Mouse (Mus musculus) testis, adult 2 months (tissue): Measurements from ENCODE around the gene Kcnk6. TPM values are rescaled to one million over a fixed set of nuclear protein-coding genes. Genes with fewer than 3 reads are reported as not detected.
"Not testable (repeated sequence)": the region's sequence is repeated elsewhere in the genome, so short reads cannot be mapped to it uniquely, and the experiment has no call there.

Experiments
- H3K27ac ChIP-seq: fragments of 200-500 bp; 2 replicates; pipeline ENCODE4 v1.5.1; 2012; ENCODE audit warnings: low read depth, low read length; ENCODE audit not compliant: control insufficient read depth, insufficient read depth
- H3K27me3 ChIP-seq: fragments of 200-500 bp; 2 replicates; pipeline ENCODE4 v1.6.1; 2012; ENCODE audit warnings: mild to moderate bottlenecking, low read length, moderate library complexity; ENCODE audit not compliant: control insufficient read depth, insufficient read depth
- H3K36me3 ChIP-seq: fragments of 200-500 bp; 2 replicates; pipeline ENCODE4 v1.6.1; 2012; ENCODE audit warnings: mild to moderate bottlenecking, low read length; ENCODE audit not compliant: control insufficient read depth, insufficient read depth
- H3K4me1 ChIP-seq: fragments of 200-500 bp; 2 replicates; pipeline ENCODE4 v1.6.1; 2012; ENCODE audit warnings: low read length; ENCODE audit not compliant: control insufficient read depth, insufficient read depth
- H3K4me3 ChIP-seq: fragments of 200-500 bp; 2 replicates; pipeline ENCODE4 v1.5.1; 2012; ENCODE audit warnings: low read depth, mild to moderate bottlenecking, low read length, moderate library complexity, mixed read lengths; ENCODE audit not compliant: control insufficient read depth
- CTCF ChIP-seq: fragments of 200-500 bp; IDR thresholded peaks from 2 replicates; pipeline ENCODE4 v1.5.1; 2012; ENCODE audit warnings: low read depth, mild to moderate bottlenecking, inconsistent platforms, low read length, moderate library complexity; ENCODE audit not compliant: control insufficient read depth, insufficient read depth, insufficient replicate concordance
- POLR2A ChIP-seq: fragments of 200-500 bp; IDR thresholded peaks from 2 replicates; pipeline ENCODE4 v1.6.1; 2012; ENCODE audit warnings: low read depth, mild to moderate bottlenecking, inconsistent platforms, low read length, moderate library complexity; ENCODE audit not compliant: control insufficient read depth
- polyA plus RNA-seq: library from polyadenylated mRNA; depleted of rRNA; stranded (reverse); fragments of >200 nt; gene quantifications from 2 replicates; pipeline ENCODE4 v1.2.3, GENCODE M21; 2012

Kcnk6 gene
- polyA plus RNA-seq, 1 experiment, result 5.8 TPM

DNA sequence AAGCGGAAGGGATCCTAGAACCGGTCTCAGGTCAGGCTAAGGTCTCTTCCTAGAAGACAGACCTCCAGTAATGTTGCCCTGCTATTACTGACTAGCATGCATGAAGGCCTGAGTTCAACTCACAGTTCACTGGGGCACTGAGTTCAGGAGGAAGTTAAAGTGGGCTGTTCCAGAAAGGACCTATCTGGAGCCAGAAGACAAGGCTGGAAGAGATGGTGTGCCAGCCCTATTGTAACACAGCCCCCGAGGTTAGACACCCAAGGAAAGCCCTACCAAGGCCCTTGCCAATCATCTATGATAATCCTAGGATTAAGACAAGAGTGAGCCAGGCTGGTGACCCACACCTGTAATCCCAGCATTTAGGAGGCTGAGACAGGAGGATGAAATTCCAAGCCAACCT lies 798 bp downstream of the Kcnk6 start:
- no peak for TF ChIP-seq CTCF
- TF ChIP-seq POLR2A, result no peak
- H3K27me3 ChIP-seq, result no peaks in the 10 kb centered on the region
- no peaks in the 10 kb centered on the region; the same call in 1 of the 2 replicates for H3K4me1 ChIP-seq
- no peaks in the 10 kb centered on the region for H3K36me3 ChIP-seq
- H3K27ac ChIP-seq, result no peak overlapping the region
- no peak overlapping the region for H3K4me3 ChIP-seq

DNA sequence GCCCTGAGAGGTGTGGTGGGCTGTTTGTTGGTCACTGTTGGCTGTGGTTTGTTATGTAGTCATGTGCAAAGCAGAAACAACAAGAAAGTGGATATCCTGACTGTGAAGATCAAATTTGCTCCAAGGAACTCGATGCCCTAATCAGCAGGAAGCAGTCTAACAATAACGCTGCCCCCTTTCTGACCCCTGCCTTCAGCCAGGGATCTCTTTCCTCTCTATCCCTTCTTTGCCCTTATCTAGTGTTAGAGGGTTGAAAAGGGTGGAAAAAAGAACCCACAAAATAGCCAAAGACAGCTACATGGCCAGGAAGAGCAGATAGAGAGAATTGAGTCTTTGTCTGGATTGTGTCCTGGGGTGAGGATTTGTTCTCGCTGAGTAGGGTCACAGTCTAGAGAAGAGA lies 1.8 kb downstream of the Kcnk6 start:
- Histone ChIP-seq H3K36me3 (no peaks in the 10 kb centered on the region), H3K27me3 (no peaks in the 10 kb centered on the region), H3K4me1 (peaks cover 4% of the 10 kb centered on the region), H3K4me3 (no peak overlapping the region), H3K27ac (no peak overlapping the region)
- TF ChIP-seq POLR2A, result no peak
- TF ChIP-seq CTCF, result no peak

GRCm38 (mm10) chr7:29228202-29228601 lies 4.1 kb downstream of the Kcnk6 start:
- no peak overlapping the region for H3K4me3 ChIP-seq
- TF ChIP-seq CTCF, result no peak
- TF ChIP-seq POLR2A, result no peak
- peaks cover 13% of the 10 kb centered on the region for H3K4me1 ChIP-seq
- H3K27me3 ChIP-seq, result no peaks in the 10 kb centered on the region
- no peaks in the 10 kb centered on the region for H3K36me3 ChIP-seq
- no peak overlapping the region for H3K27ac ChIP-seq

DNA sequence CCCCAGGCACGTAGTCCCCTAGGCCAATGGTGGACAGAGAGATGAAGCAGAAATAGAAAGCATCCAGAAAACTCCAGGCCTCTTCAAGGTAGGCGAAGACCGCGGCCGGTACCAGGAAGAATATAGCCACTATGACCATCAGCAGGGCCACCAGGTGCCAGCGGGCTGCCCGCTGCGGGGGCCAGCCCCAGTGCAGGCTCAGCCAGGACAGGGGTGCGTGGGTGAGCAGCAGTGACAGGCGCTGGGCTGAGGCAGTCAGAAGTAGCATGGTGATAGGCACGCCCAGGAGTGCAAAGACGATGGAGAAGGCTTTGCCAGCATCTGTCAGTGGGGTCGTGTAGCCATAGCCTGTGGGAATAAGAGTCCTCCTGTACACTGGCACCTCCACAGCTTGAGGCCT lies 6.8 kb downstream of the Kcnk6 start:
- H3K4me1 ChIP-seq, result peaks cover 13% of the 10 kb centered on the region
- no peaks in the 10 kb centered on the region for H3K27me3 ChIP-seq
- peak overlapping the region; percentile 13 for H3K4me3 ChIP-seq
- no peaks in the 10 kb centered on the region for H3K36me3 ChIP-seq
- no peak overlapping the region for H3K27ac ChIP-seq
- TF ChIP-seq POLR2A, result no peak
- no peak for TF ChIP-seq CTCF

- H3K4me1 ChIP-seq, result peaks cover 13% of the 10 kb centered on the region
- TF ChIP-seq CTCF (no peak), POLR2A (no peak)
- peak overlapping the region; percentile 13 for H3K4me3 ChIP-seq
- H3K27me3 ChIP-seq, result no peaks in the 10 kb centered on the region
- H3K36me3 ChIP-seq, result no peaks in the 10 kb centered on the region
- no peak overlapping the region for H3K27ac ChIP-seq
These were observed 7.4 kb downstream of the Kcnk6 start for GRCm38 (mm10) chr7:29224756-29225394.

GRCm38 (mm10) chr7:29214846-29215245 lies 17.5 kb downstream of the Kcnk6 start:
- no peaks in the 10 kb centered on the region for H3K36me3 ChIP-seq
- H3K27ac ChIP-seq, result peak overlapping the region; percentile 84
- no peaks in the 10 kb centered on the region for H3K27me3 ChIP-seq
- peaks cover 17% of the 10 kb centered on the region for H3K4me1 ChIP-seq
- peak overlapping the region; percentile 93 for H3K4me3 ChIP-seq
- no peak for TF ChIP-seq CTCF
- peak; percentile 28; the same call in 1 of the 2 replicates for TF ChIP-seq POLR2A

- no peaks in the 10 kb centered on the region for H3K27me3 ChIP-seq
- H3K27ac ChIP-seq, result peak overlapping the region; percentile 88
- no peaks in the 10 kb centered on the region for H3K36me3 ChIP-seq
- TF ChIP-seq CTCF (no peak), POLR2A (no peak)
- peak overlapping the region; percentile 93 for H3K4me3 ChIP-seq
- peaks cover 17% of the 10 kb centered on the region for H3K4me1 ChIP-seq
These were observed 18.1 kb downstream of the Kcnk6 start for GRCm38 (mm10) chr7:29214236-29214635.

- no peaks in the 10 kb centered on the region for H3K27me3 ChIP-seq
- peak within 1 kb of the TSS; percentile 93 for H3K4me3 ChIP-seq
- H3K4me1 ChIP-seq, result peaks cover 17% of the 10 kb centered on the region
- H3K27ac ChIP-seq, result peak within 1 kb of the TSS; percentile 96
- TF ChIP-seq CTCF, result no peak
- TF ChIP-seq POLR2A, result no peak; the same call in 1 of the 2 replicates
- no peaks in the 10 kb centered on the region for H3K36me3 ChIP-seq
These were observed 18.6 kb downstream of the Kcnk6 start, which contains the start of gene Catsperg1 for GRCm38 (mm10) chr7:29213675-29214082. Gene Catsperg1, minus strand, starts transcription at chr7:29214035.

DNA sequence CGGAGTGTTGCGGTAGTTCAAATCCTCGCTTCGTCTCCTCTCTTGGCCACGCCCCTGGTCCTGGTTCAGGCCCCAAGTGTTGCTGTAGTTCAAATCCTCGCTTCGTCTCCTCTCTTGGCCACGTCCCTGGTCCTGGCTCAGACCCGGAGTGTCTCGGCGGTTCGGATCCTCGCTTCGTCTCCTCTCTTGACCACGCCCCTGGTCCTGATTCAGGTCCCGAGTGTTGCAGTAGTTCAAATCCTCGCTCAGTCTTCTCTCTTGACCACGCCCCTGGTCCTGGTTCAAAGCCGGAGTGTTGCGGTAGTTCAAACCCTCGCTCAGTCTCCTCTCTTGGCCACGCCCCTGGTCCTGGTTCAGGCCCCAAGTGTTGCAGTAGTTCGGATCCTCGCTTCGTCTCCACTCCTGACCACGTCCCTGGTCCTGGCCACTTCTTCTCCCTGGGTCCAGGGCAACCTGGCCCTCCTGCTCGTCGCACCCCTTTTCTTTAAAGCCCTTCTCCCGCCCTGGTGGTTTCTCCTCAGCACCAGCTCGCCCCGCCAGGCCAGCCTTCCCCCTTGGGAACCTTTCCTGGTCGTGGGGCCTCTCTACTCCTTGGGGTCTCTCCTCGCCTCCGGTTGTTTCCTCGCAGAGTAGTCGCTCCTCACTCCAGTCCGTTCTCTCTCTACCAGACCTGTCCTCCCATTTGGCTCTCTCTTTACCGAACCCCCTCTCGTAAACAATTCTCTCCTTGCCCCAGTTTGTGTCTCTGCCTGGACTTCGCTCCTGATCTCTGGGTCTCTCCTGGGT lies 19.3 kb downstream of the Kcnk6 start:
- Histone ChIP-seq H3K27ac (peak overlapping the region; percentile 96), H3K4me1 (peaks cover 17% of the 10 kb centered on the region), H3K4me3 (peak overlapping the region; percentile 93)
- not testable (repeated sequence) for H3K27me3 ChIP-seq, H3K36me3 ChIP-seq
